Mouse (Mus musculus) ES-Bruce4 (cell line): Measurements from ENCODE around the gene Alg2. TPM values are rescaled to one million over a fixed set of nuclear protein-coding genes. Genes with fewer than 3 reads are reported as not detected.

Source experiments
- H3K27ac ChIP-seq: 2 replicates; pipeline ENCODE4 v1.5.1; 2012; ENCODE audit warnings: low read length, inconsistent platforms; ENCODE audit not compliant: insufficient read depth
- H3K27me3 ChIP-seq: 2 replicates; pipeline ENCODE4 v1.6.1; 2012; ENCODE audit warnings: mild to moderate bottlenecking, low read length, inconsistent platforms; ENCODE audit not compliant: control insufficient read depth, poor library complexity, insufficient read depth, severe bottlenecking
- H3K36me3 ChIP-seq: 2 replicates; pipeline ENCODE4 v1.6.1; 2012; ENCODE audit warnings: inconsistent platforms, mild to moderate bottlenecking, low read length, moderate library complexity; ENCODE audit not compliant: control insufficient read depth, poor library complexity, insufficient read depth, severe bottlenecking
- H3K4me1 ChIP-seq: one replicate; pipeline ENCODE4 v1.8.1; 2011; ENCODE audit warnings: low read length; ENCODE audit not compliant: control insufficient read depth, insufficient read depth
- H3K4me3 ChIP-seq: 2 replicates; pipeline ENCODE4 v1.5.1; 2011; ENCODE audit warnings: low read depth, mild to moderate bottlenecking, low read length
- H3K9ac ChIP-seq: 2 replicates; pipeline ENCODE4 v1.6.1; 2012; ENCODE audit warnings: low read depth, mild to moderate bottlenecking, inconsistent platforms; ENCODE audit not compliant: poor library complexity, severe bottlenecking
- H3K9me3 ChIP-seq: replicated peaks from 2 replicates; pipeline ENCODE4 v1.6.1; 2012; ENCODE audit warnings: mild to moderate bottlenecking, low read length, inconsistent platforms; ENCODE audit not compliant: control insufficient read depth, poor library complexity, insufficient read depth, severe bottlenecking
- CTCF ChIP-seq: IDR thresholded peaks from one replicate; pipeline ENCODE4 v1.8.1; 2011; ENCODE audit warnings: low read depth, low read length
- EP300 ChIP-seq: IDR thresholded peaks from 2 replicates; pipeline ENCODE4 v1.6.1; 2011; ENCODE audit warnings: low read depth, low read length; ENCODE audit not compliant: insufficient read depth
- POLR2A ChIP-seq: IDR thresholded peaks from one replicate; pipeline ENCODE4 v1.8.1; 2011; ENCODE audit warnings: low read length; ENCODE audit not compliant: insufficient read depth
- polyA plus RNA-seq: library from polyadenylated mRNA; stranded (reverse); fragments of >200 nt; gene quantifications from 2 replicates; pipeline ENCODE4 v1.2.4, GENCODE M21; 2011; ENCODE audit warnings: low read depth; ENCODE audit not compliant: missing spikeins, insufficient read depth, insufficient read length

The Alg2 gene
- polyA plus RNA-seq, 1 experiment = 14.1 TPM

GRCm38 (mm10) chr4:47432766-47433165 is 41.4 kb downstream of the Alg2 start:
- H3K27me3 ChIP-seq = no peaks in the 10 kb centered on the region
- H3K9me3 ChIP-seq = no peaks in the 10 kb centered on the region
- H3K4me1 ChIP-seq = no peaks in the 10 kb centered on the region
- TF ChIP-seq CTCF (no peak), EP300 (no peak), POLR2A (no peak)
- H3K36me3 ChIP-seq = no peaks in the 10 kb centered on the region
- no peak overlapping the region for H3K4me3 ChIP-seq
- H3K27ac ChIP-seq = no peak overlapping the region
- H3K9ac ChIP-seq = no peak overlapping the region

DNA sequence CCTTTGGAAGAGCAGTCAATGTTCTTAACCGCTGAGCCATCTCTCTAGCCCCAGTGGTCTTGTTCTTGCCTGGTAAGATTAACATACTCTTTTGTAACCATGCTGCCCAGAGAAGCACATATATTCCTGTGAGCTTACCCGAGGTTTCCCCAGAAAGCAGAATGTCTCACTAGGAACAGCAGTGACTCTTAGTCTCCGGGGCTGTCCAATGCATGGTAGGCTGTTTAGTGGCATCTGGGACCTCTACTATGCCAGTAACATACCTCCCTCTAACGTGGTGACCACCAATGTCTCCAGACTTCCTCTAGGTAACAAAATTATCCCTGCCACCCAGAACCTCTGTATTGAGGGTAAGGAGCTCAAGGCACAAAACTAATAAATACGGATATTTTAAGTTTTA is 43.1 kb downstream of the Alg2 start:
- no peaks in the 10 kb centered on the region for H3K36me3 ChIP-seq
- H3K9me3 ChIP-seq = no peaks in the 10 kb centered on the region
- H3K27ac ChIP-seq = no peak overlapping the region
- TF ChIP-seq EP300 (no peak), POLR2A (no peak), CTCF (no peak)
- H3K27me3 ChIP-seq = no peaks in the 10 kb centered on the region
- no peaks in the 10 kb centered on the region for H3K4me1 ChIP-seq
- H3K4me3 ChIP-seq = no peak overlapping the region
- no peak overlapping the region for H3K9ac ChIP-seq

GRCm38 (mm10) chr4:47430557-47430956 is 43.6 kb downstream of the Alg2 start:
- H3K4me1 ChIP-seq = no peaks in the 10 kb centered on the region
- H3K9me3 ChIP-seq = no peaks in the 10 kb centered on the region
- no peak overlapping the region for H3K9ac ChIP-seq
- TF ChIP-seq POLR2A = no peak
- no peak for TF ChIP-seq EP300
- no peak for TF ChIP-seq CTCF
- no peaks in the 10 kb centered on the region for H3K27me3 ChIP-seq
- H3K4me3 ChIP-seq = no peak overlapping the region
- H3K36me3 ChIP-seq = no peaks in the 10 kb centered on the region
- H3K27ac ChIP-seq = no peak overlapping the region

GRCm38 (mm10) chr4:47427606-47428005 is 46.5 kb downstream of the Alg2 start:
- Histone ChIP-seq H3K27me3 (no peaks in the 10 kb centered on the region), H3K4me1 (no peaks in the 10 kb centered on the region), H3K27ac (no peak overlapping the region), H3K4me3 (no peak overlapping the region), H3K9ac (no peak overlapping the region), H3K9me3 (no peaks in the 10 kb centered on the region), H3K36me3 (no peaks in the 10 kb centered on the region)
- TF ChIP-seq CTCF (no peak), POLR2A (no peak), EP300 (no peak)

GRCm38 (mm10) chr4:47425247-47425830 is 48.8 kb downstream of the Alg2 start:
- Histone ChIP-seq H3K27me3 (no peaks in the 10 kb centered on the region), H3K4me3 (no peak overlapping the region), H3K27ac (no peak overlapping the region), H3K9ac (no peak overlapping the region), H3K4me1 (no peaks in the 10 kb centered on the region), H3K36me3 (no peaks in the 10 kb centered on the region), H3K9me3 (no peaks in the 10 kb centered on the region)
- no peak for TF ChIP-seq EP300
- no peak for TF ChIP-seq POLR2A
- TF ChIP-seq CTCF = no peak

- Histone ChIP-seq H3K9me3 (no peaks in the 10 kb centered on the region), H3K9ac (no peak overlapping the region), H3K36me3 (no peaks in the 10 kb centered on the region), H3K27me3 (no peaks in the 10 kb centered on the region), H3K4me1 (no peaks in the 10 kb centered on the region), H3K27ac (no peak overlapping the region), H3K4me3 (no peak overlapping the region)
- TF ChIP-seq POLR2A (no peak), CTCF (no peak), EP300 (no peak)
Measured at GRCm38 (mm10) chr4:47424376-47424775, 49.8 kb downstream of the Alg2 start.
